Mouse (Mus musculus) ES-E14 (cell line): ENCODE measurements around the gene Unc5cl.

Experiments used
- CHD2 ChIP-seq: IDR thresholded peaks from 2 replicates; pipeline ENCODE4 v1.6.1; 2014; ENCODE audit warnings: mild to moderate bottlenecking, low read depth, low read length, inconsistent platforms
- HCFC1 ChIP-seq: IDR thresholded peaks from 2 replicates; pipeline ENCODE4 v1.6.1; 2012; ENCODE audit warnings: low read length, inconsistent platforms, borderline replicate concordance; ENCODE audit not compliant: insufficient read depth

DNA sequence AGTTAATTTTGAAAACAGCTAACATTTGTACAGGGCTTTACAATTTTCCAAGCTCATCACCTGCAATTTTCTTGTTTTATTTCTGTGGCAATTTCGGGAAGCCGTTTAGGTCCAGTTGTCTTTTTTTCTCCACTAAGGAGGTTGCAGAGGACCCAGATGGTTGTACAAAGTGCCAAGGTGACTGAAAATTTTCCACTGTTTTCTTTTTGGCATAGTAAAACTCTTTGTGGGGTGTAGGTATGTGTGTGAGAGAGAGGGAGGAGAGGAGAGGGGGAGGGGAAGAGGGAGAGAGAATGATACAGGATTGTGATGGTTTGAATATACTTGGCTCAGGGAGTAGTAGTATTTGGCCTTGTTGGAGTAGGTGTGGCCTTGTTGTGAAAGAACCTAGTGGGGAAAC, 68.4 kb downstream of the Unc5cl start:
- TF ChIP-seq HCFC1 (no peak), CHD2 (no peak)
